Mouse (Mus musculus): Measurements from ENCODE around the gene Gpr132.

Gene Gpr132

DNA sequence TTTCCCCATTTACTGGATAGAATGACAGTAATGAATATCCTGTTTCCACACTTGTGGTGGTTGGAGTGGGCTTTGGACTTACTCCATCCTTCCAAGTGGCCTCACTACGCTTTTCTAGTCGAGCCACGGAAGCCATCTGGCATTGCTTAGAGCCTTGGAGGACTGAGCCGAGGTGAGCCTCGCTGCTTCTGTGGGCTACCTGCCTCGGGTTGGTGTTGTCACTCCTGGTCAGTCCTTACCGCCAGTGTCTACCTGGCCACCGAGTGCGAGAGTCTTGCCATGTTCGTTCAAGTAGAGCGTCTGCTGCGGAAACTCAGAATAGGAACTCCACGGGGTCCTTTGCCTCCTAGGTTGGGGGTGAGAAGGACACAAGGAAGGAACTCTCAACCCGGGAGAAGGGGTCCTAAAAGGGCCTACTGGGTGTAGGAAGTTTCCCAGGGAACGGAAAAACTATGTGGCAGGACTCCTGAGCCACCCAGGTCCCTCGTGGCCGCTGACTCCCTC, 9.1 kb upstream of the Gpr132 start:
- DNase-seq (ENCODE audit: low spot score in 2 of 2), result no peak

DNA sequence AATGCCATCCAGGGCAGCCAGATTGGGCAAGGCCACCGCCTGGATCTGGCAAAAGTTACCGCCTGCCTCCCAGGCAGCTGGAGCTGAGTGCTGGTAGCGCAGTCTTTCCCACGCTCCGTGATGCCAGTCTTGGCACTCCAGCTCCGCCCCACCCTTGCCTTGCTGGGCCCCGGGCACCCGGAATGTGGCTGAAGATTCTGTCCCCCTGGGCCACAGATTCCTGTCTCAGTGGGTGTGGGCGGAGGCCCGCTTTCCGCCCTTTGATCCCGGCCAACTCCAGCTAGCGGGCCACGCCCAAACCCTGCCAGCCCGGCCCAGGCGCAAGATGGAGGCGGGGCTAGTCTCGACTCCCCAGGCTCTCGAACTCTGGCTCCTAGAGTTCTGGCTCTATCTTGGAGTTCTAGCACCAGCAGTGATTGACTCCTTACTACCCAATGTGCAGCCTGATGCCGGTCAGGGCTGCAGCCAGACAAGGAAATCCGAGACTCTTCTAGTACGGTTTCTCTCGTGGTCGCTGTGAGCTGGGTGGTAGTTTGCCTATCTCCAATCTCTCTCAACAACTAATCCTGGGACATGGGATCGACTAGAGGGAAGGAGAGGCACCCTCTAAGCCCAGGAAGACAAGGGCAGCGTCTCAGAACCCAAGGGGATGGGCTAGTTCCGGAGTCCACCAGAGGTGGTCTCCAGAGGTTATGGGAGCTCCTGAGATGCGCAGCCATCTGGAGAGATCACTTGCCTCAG, 8.5 kb upstream of the Gpr132 start:
- no peak for DNase-seq (ENCODE audit: low spot score in 2 of 2)

GRCm38 (mm10) chr12:112875225-112876013, 7.4 kb upstream of the Gpr132 start:
- DNase-seq (ENCODE audit: low spot score in 2 of 2), result peak; percentile 49 to 91

DNA sequence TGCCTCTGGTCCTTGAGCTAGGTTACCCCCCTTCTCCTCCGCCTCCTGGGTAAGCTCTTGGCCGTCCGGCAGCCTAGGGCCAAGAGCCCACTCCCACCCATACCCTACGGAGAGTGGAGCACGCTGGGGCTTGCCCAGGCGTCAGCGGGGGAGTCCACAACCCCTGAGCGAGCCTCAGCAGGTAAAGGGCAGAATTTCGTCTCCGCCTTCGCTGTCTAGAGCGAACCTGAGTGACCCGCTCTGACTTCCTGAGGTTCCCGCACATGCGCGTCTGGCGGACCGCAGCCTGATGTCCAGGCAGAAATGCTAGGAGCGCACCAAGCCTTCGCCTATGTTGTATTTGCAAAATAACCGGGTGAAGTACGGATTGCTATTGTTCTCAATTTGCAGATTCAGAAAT, 6.2 kb upstream of the Gpr132 start:
- no peak for DNase-seq (ENCODE audit: low spot score in 2 of 2)

DNA sequence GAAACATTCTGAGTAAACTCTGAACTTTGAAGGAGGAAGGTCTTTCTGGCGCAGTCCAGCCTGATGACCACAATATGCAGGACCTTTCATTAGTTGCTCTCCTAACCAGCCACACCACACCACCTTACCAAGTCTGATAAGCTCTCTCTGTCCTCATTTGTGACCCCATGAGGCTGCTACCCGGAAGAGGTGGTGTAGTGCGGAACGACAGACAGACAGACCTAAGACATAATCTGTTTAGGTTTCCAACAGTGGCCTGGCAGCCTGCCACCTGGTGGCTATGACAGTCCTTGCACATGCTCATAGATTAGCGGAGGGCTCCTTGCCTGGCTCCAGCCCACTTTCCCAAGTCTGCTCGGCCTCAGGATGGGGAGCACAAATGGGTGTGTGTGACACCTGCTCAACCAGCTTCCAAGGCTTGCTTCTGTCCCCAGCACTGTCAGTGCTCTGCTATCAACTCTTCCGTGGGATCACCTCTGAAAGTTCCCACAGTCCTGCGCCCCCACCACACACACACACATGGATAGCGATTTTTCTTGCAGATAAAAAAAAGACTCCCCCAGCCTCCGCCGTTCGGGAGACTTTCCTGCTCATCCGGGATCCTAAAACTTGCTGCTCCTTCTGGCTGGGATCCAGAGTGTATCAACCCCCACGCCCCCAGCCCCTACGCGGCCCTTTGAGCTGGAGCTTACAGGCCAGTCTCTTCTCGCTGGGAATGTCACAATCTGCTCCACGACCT, 5.6 kb upstream of the Gpr132 start:
- DNase-seq (ENCODE audit: low spot score in 2 of 2), result peak in 1 of 2 experiments; percentile 50

DNA sequence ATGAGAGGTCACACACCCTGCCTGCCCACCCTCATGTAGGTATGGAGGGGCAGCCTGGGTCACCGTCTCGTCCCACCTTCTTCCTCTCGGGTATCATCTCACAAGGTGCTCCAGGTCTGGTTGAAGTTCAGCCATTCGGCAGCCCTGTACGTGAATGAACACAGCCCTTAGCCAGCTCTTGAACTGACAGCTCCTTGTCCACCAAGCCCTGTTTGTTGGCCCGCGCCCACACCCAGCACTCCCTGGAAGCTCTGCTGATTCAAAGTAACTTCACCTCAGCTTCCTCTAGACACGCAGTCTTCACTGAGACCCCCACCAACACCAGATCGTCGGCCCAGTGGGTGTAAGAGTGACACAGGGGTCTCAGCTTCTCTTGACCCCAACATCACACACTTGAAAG, 5.0 kb upstream of the Gpr132 start:
- DNase-seq (ENCODE audit: low spot score in 2 of 2), result no peak

GRCm38 (mm10) chr12:112871272-112871671, 3.2 kb upstream of the Gpr132 start:
- no peak for DNase-seq (ENCODE audit: low spot score in 2 of 2)

DNA sequence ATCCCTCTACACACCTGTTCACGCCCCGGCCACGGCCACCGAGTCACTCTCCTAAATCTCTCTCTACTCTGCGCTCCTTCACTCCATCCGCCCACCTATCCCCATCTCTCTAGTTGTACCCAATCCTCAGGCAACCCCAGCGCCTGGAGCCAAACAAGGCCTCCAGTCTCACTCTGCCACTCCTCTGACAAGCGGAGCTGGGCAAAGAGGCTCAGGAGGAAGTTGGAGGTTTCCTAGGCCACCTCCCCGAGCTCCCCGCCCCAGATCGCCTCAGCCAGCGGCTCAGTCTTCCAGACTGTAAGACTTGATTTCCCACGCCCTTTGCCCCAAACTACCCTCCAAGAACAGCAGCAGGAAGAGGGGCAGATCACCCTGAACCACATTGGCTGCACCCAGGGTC, 2.7 kb upstream of the Gpr132 start:
- no peak for DNase-seq (ENCODE audit: low spot score in 2 of 2)

DNA sequence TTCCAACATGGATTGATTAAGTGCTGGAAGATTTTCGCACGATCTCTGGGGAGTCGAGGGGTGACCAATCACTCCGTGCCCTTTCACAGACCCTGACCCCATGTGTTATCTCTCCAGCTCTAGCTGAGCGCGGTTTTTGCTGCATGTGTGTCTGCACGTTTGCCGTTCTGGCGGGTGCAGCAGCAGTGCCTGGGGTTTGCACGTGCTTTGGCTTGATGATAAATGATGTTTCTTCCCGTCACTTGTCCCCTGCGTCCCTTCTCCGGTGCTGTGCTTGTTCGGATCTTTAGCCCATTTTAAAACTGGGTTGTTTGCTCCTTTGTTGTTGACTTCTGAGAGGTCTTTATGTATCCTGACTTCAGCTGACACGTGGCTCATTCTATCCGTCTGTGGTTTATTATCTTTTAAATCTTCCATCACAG, 1.8 kb upstream of the Gpr132 start:
- DNase-seq (ENCODE audit: low spot score in 2 of 2), result no peak

- no peak for DNase-seq (ENCODE audit: low spot score in 2 of 2)
Observed at GRCm38 (mm10) chr12:112867106-112867674, 838 bp downstream of the Gpr132 start.

- no peak for DNase-seq (ENCODE audit: low spot score in 2 of 2)
Observed at GRCm38 (mm10) chr12:112866467-112867080, 1.5 kb downstream of the Gpr132 start.

DNA sequence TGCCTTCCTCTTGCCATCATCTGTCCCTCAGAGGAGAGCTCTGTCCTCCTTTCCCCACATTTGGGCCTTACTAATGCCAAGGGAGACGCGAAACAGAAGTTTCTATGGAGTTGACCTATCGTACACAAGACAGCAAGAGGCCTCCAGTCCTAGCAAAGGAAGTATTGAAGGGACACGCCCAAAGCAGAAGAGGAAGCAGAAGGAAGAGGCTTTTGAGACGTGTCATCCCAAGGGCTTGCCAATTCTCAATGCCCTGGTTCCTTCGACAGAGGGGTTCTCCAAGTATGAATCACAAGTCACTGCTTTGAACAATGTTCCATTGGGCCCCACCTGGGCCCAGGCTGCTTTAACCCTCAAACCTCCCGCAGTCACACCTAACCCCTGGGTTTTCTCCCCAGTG, 3.2 kb downstream of the Gpr132 start:
- no peak for DNase-seq (ENCODE audit: low spot score in 2 of 2)

GRCm38 (mm10) chr12:112861911-112862321, 6.1 kb downstream of the Gpr132 start:
- no peak for DNase-seq (ENCODE audit: low spot score in 2 of 2)

- DNase-seq (ENCODE audit: low spot score in 2 of 2), result no peak
Observed at GRCm38 (mm10) chr12:112860765-112861164, 7.3 kb downstream of the Gpr132 start.

GRCm38 (mm10) chr12:112859930-112860329, 8.1 kb downstream of the Gpr132 start:
- DNase-seq (ENCODE audit: low spot score in 2 of 2), result no peak

DNA sequence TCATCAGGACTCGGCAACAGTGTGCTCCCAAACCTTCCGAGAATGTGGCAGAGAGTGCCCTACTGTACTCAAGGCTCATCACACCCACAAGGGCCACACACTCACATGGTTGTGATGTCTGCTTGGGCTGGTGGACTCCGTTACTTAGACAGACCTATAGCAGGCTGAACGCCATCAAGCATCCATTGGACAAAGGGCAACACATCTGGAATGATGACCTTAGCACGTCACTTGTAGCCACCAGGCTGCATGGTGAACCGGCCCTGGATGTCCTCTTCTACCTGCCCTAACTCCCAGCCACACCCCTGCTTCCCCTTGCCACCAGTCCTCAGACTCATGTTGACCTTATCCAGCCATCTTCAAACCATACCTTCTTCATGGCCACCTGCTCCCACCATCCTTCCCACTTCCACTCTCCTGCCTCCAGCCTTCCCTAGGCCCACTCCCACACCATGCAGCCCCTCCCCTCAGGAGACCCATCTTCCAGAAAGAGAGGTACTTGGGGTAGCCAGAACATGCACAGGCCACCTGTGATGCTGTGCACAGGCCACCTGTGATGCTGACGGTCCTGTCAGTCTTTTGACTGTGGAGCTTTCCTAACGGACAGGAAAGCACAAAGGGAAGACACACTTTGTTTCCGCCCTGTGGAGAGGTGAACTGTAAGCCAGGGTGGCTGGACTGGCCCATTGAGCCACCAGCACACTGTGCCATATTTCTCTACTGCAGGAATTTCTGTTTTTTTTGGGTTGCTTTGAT, 9.3 kb downstream of the Gpr132 start:
- no peak for DNase-seq (ENCODE audit: low spot score in 2 of 2)

- no peak for DNase-seq (ENCODE audit: low spot score in 2 of 2)
Observed at GRCm38 (mm10) chr12:112857021-112857925, 10.8 kb downstream of the Gpr132 start.

DNA sequence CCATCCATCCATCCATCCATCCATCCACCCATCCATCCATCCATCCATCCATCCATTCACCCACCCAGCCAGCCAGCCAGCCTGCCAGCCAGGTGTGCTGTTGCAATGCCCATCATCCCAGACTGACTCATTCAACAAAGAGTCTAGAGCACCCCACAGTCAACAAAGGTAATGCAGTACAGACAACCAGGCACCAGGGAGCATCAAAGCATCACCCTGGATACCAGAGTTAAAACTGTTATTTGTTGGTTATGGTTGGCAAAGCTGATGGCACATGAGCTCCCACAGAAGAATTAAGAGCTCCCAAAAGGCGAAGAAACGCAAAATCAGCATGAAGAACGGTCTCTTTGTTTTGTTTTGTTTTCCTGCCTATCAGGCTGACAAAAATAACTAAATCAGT, 11.7 kb downstream of the Gpr132 start:
- no peak for DNase-seq (ENCODE audit: low spot score in 2 of 2)

GRCm38 (mm10) chr12:112854610-112855333, 13.3 kb downstream of the Gpr132 start:
- no peak for DNase-seq (ENCODE audit: low spot score in 2 of 2)
